Mouse (Mus musculus): ENCODE measurements around the gene G3bp2. TPM values are rescaled to one million over a fixed set of nuclear protein-coding genes. Genes with fewer than 3 reads are reported as not detected.
"Not testable (repeated sequence)": the region's sequence is repeated elsewhere in the genome, so short reads cannot be mapped to it uniquely, and the experiment has no call there.

G3bp2 gene
- 121 and 127 TPM in 2 replicates for polyA plus RNA-seq (2012; rRNA removed)

GRCm38 (mm10) chr5:92083417-92084038 lies at the start of gene G3bp2:
TSS of gene G3bp2 (minus strand) at chr5:92083719.
- Histone ChIP-seq H3K4me1 (ENCODE audit: control insufficient read depth, insufficient read depth, low read length) (peaks cover 2% of the 10 kb centered on the region; the same call in 1 of the 2 replicates), H3K4me3 (ENCODE audit: insufficient read depth, low read length) (peak within 1 kb of the TSS; percentile 79), H3K27ac (ENCODE audit: insufficient read depth, low read length) (peak within 1 kb of the TSS; percentile 94)
- TF ChIP-seq POLR2A (IDR thresholded peaks at IDR 0.05; ENCODE audit: extremely low read depth, insufficient read depth, low read length), result peak; percentile 78
- no peak for TF ChIP-seq CTCF (IDR thresholded peaks at IDR 0.05; ENCODE audit: extremely low read depth, insufficient read depth, low read length)

DNA sequence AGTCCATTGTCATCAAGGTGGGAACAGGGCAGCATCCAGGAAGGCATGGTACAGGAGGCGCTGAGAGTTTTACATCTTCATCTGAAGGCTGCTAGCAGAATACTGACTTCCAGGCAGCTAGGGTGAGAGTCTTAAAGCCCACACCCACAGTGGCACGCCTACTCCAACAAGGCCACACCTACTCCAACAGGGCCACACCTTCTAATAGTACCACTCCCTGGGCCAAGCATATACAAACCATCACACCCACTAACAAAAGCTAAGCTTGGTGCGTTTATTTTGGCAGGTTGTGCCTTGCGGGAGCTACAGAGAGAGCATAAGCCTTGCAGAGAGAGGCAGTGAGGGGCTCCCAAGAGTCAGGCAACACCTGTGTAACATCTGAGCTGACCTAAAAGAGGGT lies 49.5 kb upstream of the G3bp2 start:
- not testable (repeated sequence) for H3K27ac ChIP-seq (ENCODE audit: insufficient read depth, low read length); H3K4me1 ChIP-seq (ENCODE audit: control insufficient read depth, insufficient read depth, low read length); H3K4me3 ChIP-seq (ENCODE audit: insufficient read depth, low read length)

- Histone ChIP-seq H3K4me3 (ENCODE audit: insufficient read depth, low read length) (no peak overlapping the region), H3K4me1 (ENCODE audit: control insufficient read depth, insufficient read depth, low read length) (no peaks in the 10 kb centered on the region), H3K27ac (ENCODE audit: insufficient read depth, low read length) (no peak overlapping the region)
- no peak for TF ChIP-seq POLR2A (IDR thresholded peaks at IDR 0.05; ENCODE audit: extremely low read depth, insufficient read depth, low read length)
- no peak for TF ChIP-seq CTCF (IDR thresholded peaks at IDR 0.05; ENCODE audit: extremely low read depth, insufficient read depth, low read length)
These were observed 48.6 kb upstream of the G3bp2 start for GRCm38 (mm10) chr5:92132127-92132526.

DNA sequence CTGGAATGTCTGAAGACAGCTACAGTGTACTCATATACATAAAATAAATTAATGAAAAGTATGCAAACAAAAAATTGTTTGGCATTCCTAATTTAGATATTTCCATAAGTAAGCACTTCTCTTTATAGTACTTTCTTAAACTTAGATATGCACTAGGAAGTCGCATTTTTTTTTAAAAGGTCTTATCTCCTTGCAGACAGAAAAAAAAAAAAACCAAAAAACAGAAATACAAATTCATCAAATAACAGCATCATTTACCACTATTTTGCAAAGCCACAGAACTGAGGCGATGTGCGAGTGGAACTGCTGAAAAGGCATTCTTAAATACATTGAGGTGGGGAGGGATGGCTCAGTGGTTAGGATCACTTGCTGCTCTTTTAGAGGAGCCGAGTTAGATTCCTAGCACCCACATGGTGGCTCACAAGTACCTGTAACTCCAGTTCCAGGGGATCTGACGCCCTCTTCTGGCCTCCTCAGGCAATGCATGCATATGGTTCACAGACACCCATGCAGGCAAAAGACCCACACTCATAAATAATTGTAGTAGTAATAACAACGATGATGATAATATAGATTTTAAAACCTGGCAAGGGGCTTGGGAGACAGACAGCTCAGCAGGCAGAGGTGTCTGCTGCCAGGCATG lies 46.6 kb upstream of the G3bp2 start:
- Histone ChIP-seq H3K27ac (ENCODE audit: insufficient read depth, low read length) (no peak overlapping the region), H3K4me3 (ENCODE audit: insufficient read depth, low read length) (no peak overlapping the region), H3K4me1 (ENCODE audit: control insufficient read depth, insufficient read depth, low read length) (no peaks in the 10 kb centered on the region)
- TF ChIP-seq CTCF (IDR thresholded peaks at IDR 0.05; ENCODE audit: extremely low read depth, insufficient read depth, low read length) (no peak), POLR2A (IDR thresholded peaks at IDR 0.05; ENCODE audit: extremely low read depth, insufficient read depth, low read length) (no peak)

GRCm38 (mm10) chr5:92129321-92129768 lies 45.8 kb upstream of the G3bp2 start:
- H3K4me3 ChIP-seq (ENCODE audit: insufficient read depth, low read length), result no peak overlapping the region
- no peaks in the 10 kb centered on the region for H3K4me1 ChIP-seq (ENCODE audit: control insufficient read depth, insufficient read depth, low read length)
- TF ChIP-seq POLR2A (IDR thresholded peaks at IDR 0.05; ENCODE audit: extremely low read depth, insufficient read depth, low read length) (no peak), CTCF (IDR thresholded peaks at IDR 0.05; ENCODE audit: extremely low read depth, insufficient read depth, low read length) (no peak)
- no peak overlapping the region for H3K27ac ChIP-seq (ENCODE audit: insufficient read depth, low read length)

DNA sequence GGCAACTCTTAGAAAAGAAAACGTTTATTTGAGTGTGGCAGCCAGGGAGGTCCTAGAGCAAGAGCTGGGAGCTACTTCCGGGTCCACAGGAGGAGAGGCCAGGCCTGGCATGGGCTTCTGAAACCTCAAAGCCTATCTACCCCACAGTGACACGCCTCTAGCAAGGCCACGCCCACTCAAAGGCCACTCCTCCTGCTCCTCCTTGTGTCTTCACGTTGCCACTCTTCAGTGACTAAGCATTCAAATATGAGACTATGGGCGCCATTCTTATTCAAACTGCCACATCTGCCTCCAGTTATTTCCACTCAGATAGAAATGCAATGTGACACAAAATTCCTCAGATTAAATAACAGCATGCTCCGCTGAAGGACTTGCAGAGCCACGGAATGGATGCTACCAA lies 45.1 kb upstream of the G3bp2 start:
- TF ChIP-seq CTCF (IDR thresholded peaks at IDR 0.05; ENCODE audit: extremely low read depth, insufficient read depth, low read length) (no peak), POLR2A (IDR thresholded peaks at IDR 0.05; ENCODE audit: extremely low read depth, insufficient read depth, low read length) (no peak)
- H3K4me1 ChIP-seq (ENCODE audit: control insufficient read depth, insufficient read depth, low read length), result no peaks in the 10 kb centered on the region
- H3K4me3 ChIP-seq (ENCODE audit: insufficient read depth, low read length), result no peak overlapping the region
- no peak overlapping the region for H3K27ac ChIP-seq (ENCODE audit: insufficient read depth, low read length)

GRCm38 (mm10) chr5:92127751-92128150 lies 44.2 kb upstream of the G3bp2 start:
- TF ChIP-seq POLR2A (IDR thresholded peaks at IDR 0.05; ENCODE audit: extremely low read depth, insufficient read depth, low read length), result no peak
- no peak for TF ChIP-seq CTCF (IDR thresholded peaks at IDR 0.05; ENCODE audit: extremely low read depth, insufficient read depth, low read length)
- no peak overlapping the region for H3K27ac ChIP-seq (ENCODE audit: insufficient read depth, low read length)
- no peak overlapping the region for H3K4me3 ChIP-seq (ENCODE audit: insufficient read depth, low read length)
- H3K4me1 ChIP-seq (ENCODE audit: control insufficient read depth, insufficient read depth, low read length), result no peaks in the 10 kb centered on the region

DNA sequence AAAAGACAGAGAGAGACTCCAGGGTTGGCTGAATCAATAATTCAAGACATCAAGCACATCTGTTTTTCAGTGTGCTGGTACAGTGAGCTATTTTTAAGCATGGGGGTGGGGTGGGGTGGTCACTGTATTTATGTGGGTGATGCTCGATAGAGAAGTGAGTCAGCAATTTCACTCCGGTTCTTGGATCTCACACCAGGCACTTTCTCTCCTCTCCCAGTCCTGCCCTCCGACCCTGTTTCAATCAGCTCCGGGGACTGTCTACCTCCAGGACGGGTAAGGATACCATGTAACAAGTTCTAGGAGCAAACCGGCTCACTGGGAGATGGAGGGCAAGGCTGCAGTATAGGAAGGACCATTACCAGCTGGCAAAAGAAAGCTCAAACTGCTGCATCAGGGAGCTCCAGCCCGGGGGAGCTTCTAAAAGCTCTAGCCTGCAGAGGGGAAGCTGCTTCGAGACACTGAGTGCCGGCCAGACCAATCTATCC lies 43.7 kb upstream of the G3bp2 start:
- Histone ChIP-seq H3K27ac (ENCODE audit: insufficient read depth, low read length) (no peak overlapping the region), H3K4me3 (ENCODE audit: insufficient read depth, low read length) (no peak overlapping the region), H3K4me1 (ENCODE audit: control insufficient read depth, insufficient read depth, low read length) (no peaks in the 10 kb centered on the region)
- no peak for TF ChIP-seq POLR2A (IDR thresholded peaks at IDR 0.05; ENCODE audit: extremely low read depth, insufficient read depth, low read length)
- TF ChIP-seq CTCF (IDR thresholded peaks at IDR 0.05; ENCODE audit: extremely low read depth, insufficient read depth, low read length), result no peak

- TF ChIP-seq CTCF (IDR thresholded peaks at IDR 0.05; ENCODE audit: extremely low read depth, insufficient read depth, low read length) (no peak), POLR2A (IDR thresholded peaks at IDR 0.05; ENCODE audit: extremely low read depth, insufficient read depth, low read length) (no peak)
- H3K4me3 ChIP-seq (ENCODE audit: insufficient read depth, low read length), result no peak overlapping the region
- H3K27ac ChIP-seq (ENCODE audit: insufficient read depth, low read length), result no peak overlapping the region
- H3K4me1 ChIP-seq (ENCODE audit: control insufficient read depth, insufficient read depth, low read length), result no peaks in the 10 kb centered on the region
These were observed 41.9 kb upstream of the G3bp2 start for GRCm38 (mm10) chr5:92125446-92125845.

DNA sequence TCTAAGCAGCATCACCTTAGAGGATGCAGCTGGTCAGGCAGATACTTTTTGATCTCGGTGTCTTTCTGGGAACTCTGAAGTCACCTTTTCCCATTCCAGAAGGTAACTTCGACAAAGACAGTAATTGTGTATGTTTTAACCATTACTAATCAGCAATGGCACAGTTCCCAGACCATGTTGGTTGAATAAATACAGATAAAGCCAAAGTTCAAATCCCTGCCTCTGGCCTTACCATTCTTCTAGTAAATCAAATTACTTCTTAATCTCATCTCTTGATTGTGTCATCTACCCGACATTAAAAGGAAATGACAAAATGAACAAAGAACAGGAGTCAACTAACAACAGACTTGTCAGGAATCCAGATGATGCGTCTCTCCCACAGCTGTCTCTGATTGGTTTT lies 38.1 kb upstream of the G3bp2 start:
- H3K27ac ChIP-seq (ENCODE audit: insufficient read depth, low read length), result no peak overlapping the region
- TF ChIP-seq POLR2A (IDR thresholded peaks at IDR 0.05; ENCODE audit: extremely low read depth, insufficient read depth, low read length), result no peak
- TF ChIP-seq CTCF (IDR thresholded peaks at IDR 0.05; ENCODE audit: extremely low read depth, insufficient read depth, low read length), result no peak
- H3K4me1 ChIP-seq (ENCODE audit: control insufficient read depth, insufficient read depth, low read length), result no peaks in the 10 kb centered on the region
- H3K4me3 ChIP-seq (ENCODE audit: insufficient read depth, low read length), result no peak overlapping the region

Data from cortical plate, adult 2 months (tissue).